Mouse (Mus musculus): ENCODE results near the gene Ctbs.

Gene Ctbs

GRCm38 (mm10) chr3:146433681-146434350 lies 15.8 kb upstream of the Ctbs start:
- DNase-seq (ENCODE audit: low spot score), result no peak

DNA sequence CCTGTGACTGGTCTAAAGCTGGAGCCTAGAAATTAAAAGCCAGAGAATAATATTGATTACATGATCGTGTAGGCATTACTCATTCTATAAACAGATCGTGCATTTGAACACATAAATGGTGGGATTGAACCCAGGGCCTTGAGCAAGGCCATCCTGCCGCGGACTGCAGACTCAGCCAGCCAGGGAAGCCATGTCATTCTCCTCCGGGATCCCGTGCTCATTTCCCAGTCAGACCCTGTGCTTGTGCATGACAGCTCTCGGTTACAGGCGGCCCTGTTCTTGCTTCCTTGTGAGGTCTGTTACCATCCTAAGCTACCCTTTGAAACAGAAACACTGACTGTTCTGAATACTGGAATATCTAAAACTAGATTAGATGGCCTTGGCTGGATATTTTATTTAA lies 14.9 kb upstream of the Ctbs start:
- no peak for DNase-seq (ENCODE audit: low spot score)

DNA sequence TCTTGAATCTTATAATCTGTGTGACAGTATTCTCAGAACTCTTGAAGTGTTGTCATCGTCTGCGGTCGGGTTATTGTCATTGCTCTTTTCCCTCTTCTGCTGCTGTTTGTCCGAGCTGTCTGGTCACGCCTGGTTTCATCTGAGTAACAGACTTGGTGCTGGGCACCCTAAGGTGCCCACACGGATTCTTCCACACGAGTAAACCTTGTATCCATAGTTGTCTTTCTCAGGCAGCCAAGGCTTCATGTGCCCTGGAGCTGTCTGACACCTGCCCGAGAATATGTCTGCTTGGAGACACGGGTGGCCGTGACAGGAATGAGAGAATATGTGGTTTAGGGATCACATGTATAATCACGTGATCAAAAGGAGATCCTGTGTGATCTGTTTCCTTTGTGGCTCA lies 14.1 kb upstream of the Ctbs start:
- DNase-seq (ENCODE audit: low spot score), result no peak

DNA sequence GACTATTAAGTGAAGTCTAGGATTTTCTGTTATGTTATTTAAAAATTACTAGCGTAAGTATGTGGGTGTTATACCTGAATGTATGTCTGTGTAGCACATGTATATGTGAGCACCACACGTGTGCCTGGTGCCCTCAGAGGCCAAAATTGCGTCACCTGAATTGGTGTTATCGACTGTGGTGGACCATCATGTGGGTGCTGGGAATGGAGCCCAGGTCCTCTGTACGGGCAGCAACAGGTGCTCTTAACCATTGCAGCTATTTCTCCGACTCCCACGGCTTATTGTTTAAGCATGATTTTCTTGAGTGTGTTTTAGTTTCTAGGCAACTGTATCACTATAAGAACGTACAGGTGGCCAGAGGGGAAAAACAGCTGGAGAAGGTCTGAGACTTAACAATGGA lies 13.5 kb upstream of the Ctbs start:
- DNase-seq (ENCODE audit: low spot score), result no peak

DNA sequence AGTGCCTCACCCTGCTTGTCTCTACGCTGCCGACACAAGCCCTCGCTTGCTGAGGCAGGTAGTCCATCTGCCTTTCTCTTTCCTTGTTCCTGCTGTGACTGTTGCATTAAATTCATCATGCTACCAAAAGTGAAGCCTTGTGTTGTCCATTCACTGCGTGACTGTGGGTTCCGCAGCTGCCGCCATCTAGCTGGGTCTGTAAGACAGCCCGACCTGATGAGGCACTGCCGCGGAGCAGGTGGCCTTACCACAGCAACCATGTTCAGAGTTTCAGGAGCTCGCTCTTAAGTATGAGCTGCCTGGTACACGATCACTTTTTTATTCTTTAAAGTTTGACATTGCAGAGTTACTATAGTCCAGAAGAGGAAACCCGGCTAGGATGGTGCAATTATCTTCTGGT lies 9.6 kb upstream of the Ctbs start:
- DNase-seq (ENCODE audit: low spot score), result no peak

- no peak for DNase-seq (ENCODE audit: low spot score)
Observed at GRCm38 (mm10) chr3:146440422-146440821, 9.2 kb upstream of the Ctbs start.

GRCm38 (mm10) chr3:146442484-146442883 lies 7.1 kb upstream of the Ctbs start:
- DNase-seq (ENCODE audit: low spot score), result no peak

DNA sequence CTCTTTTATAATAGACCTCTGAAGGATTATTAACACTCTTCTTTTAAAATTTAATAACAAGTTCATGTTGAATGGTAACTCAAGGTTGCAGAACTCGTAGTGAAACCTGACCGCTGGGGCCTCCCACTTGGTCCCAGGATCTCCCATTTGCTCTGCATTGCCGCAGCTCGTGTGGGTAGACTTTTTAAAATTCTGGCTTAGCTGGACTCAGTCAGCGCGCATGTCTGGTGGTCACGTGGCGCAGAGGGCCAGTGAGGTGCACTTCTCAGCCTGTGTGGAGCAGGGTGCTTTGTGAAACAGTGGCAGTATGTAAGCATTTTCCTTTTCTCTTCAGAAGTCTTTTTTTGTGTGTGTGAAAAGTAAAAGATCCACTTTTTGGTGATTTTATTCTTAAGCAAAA lies 6.7 kb upstream of the Ctbs start:
- no peak for DNase-seq (ENCODE audit: low spot score)

DNA sequence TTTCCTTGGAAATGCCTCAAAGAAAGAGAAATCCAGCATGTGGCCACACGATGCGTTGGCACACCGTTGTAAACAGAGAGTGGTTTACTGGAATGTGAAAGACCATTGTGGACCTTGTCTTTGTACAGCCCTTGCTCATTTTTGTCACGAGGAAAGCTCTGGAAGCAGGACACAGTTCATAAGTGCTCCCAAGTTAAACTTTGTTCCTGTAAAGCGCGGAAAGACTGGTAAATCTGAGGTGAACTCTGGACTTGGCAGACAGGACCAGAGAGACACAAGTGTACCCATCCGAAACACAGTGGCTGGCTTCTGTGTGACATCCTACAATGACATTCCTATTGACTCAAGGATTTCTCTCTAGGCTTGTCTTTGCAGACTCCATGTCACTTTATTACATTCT lies 6.2 kb upstream of the Ctbs start:
- DNase-seq (ENCODE audit: low spot score), result no peak

- no peak for DNase-seq (ENCODE audit: low spot score)
Observed at GRCm38 (mm10) chr3:146444880-146445279, 4.7 kb upstream of the Ctbs start.

DNA sequence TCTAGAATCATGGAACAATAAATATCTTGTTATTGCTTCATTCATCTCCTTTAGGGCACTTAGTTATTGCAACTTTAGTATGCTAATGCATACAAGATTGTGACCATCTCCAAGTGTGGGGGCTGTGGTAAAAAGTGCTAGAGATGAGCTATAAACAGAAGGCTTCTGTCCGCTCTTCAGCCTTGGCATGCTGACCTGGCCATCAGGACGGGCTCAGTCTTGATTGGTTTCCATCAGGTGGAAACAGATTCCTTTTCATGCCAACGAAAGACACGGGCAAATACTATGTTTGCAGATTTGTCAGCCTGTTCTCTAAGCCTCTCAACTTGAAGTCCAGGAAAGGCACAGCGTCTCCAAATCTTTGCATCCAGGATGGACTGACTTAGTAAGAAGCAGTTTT lies 2.4 kb upstream of the Ctbs start:
- DNase-seq (ENCODE audit: low spot score), result no peak

- no peak for DNase-seq (ENCODE audit: low spot score)
Observed at GRCm38 (mm10) chr3:146447598-146447997, 2.0 kb upstream of the Ctbs start.

GRCm38 (mm10) chr3:146448372-146448771 lies 1.2 kb upstream of the Ctbs start:
- no peak for DNase-seq (ENCODE audit: low spot score)

- no peak for DNase-seq (ENCODE audit: low spot score)
Observed at GRCm38 (mm10) chr3:146448969-146449368, 626 bp upstream of the Ctbs start.

GRCm38 (mm10) chr3:146450371-146450841 lies 811 bp downstream of the Ctbs start:
- DNase-seq (ENCODE audit: low spot score), result peak; percentile 88

GRCm38 (mm10) chr3:146451375-146451774 lies 1.8 kb downstream of the Ctbs start:
- no peak for DNase-seq (ENCODE audit: low spot score)

DNA sequence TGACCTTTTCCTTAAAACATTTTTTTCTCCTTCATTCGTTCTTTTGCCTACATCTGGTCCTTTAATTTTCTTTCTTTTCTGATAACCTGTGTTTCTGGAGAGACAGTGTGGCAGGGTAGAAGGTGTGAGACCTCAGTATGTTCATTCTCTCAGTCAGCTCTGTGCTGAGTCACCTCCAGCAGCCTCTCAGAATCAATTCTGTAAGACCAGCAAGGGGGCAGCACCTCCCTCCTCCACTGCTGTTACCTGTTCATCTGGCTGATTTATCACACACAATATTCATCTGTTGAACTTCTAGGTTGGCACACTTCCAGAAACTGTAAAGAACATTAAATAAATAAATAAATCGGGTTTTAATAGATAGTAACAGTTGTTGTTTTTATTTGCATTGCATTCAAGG lies 13.3 kb downstream of the Ctbs start:
- DNase-seq (ENCODE audit: low spot score), result no peak

DNA sequence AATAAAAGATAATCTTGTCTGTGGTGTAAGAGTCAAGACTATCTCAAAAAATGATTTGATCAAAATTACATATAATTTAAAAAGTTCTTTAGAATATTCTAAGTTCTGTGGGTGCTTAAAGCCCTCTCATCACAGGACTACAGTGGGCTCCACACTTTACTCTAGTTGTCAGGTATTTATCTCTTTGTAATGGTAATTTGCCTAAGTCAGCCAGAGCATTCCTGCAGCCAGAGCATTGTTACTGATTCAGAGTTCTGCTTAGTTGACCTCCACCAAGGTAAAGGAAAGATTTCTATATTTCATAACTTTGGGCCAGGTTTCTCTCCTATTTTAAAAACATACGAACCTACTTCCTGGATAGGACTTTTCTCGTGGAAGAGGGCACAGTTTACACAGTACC lies 19.6 kb downstream of the Ctbs start:
- DNase-seq (ENCODE audit: low spot score), result no peak

DNA sequence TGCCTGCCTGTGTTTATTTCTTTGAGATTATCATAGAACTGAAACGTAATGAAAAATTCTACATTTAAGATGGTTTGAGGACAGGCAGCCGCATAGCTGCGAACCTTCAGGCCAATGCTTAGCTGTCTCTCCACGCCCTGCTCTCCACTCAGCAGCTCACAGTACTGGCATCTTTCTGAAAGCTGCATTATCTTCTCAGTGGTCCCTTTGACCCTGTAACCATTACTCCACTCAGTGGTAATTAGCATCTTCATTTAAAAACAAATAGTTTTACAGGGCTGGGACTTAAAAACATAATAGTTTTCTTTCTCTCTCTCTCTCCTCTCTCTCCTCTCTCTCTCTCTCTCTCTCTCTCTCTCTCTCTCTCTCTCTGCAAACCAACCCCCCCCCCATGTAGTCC lies 23.1 kb downstream of the Ctbs start:
- no peak for DNase-seq (ENCODE audit: low spot score)

- DNase-seq (ENCODE audit: low spot score), result no peak
Observed at GRCm38 (mm10) chr3:146473741-146474140, 24.1 kb downstream of the Ctbs start.

DNA sequence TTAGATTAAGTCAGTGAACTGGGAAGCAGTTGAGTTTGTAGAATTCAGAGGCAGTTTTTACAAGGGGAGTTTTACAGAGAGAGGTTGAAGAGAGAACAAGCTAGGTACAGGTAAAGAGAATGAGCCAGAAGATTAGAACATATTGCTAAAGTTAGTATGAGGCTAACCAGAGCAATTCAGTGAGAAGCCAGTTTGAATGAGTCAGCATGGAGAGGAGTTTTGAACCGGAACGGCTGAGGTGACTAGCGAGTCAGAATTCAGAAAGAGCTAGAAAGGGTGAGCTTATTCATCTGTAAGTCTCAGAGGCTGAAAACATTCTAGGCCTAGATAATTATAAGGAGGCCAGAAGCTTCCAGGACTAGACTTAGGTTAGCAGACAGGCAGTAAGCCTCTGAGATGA lies 24.8 kb downstream of the Ctbs start:
- no peak for DNase-seq (ENCODE audit: low spot score)

GRCm38 (mm10) chr3:146482044-146482443 lies 32.4 kb downstream of the Ctbs start:
- no peak for DNase-seq (ENCODE audit: low spot score)

DNA sequence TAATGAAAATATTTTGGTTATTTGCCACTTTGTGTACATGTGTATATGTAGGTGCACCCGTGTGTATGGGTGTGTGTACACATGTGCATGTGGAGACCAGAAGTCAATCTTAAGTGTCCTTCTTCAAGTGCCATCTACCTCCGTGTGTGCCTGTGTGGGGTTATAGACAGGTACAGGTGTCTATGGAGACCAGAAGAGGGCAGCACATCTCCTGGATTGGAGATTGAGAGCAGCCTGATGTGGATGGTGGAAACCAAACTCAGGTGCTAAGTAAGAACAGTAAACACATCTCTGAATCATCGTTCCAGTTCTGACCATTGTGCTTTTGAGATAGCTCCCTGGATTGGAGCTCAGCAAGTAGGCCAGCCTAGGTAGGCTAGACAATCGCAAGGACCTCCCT lies 36.9 kb downstream of the Ctbs start:
- DNase-seq (ENCODE audit: low spot score), result no peak

DNA sequence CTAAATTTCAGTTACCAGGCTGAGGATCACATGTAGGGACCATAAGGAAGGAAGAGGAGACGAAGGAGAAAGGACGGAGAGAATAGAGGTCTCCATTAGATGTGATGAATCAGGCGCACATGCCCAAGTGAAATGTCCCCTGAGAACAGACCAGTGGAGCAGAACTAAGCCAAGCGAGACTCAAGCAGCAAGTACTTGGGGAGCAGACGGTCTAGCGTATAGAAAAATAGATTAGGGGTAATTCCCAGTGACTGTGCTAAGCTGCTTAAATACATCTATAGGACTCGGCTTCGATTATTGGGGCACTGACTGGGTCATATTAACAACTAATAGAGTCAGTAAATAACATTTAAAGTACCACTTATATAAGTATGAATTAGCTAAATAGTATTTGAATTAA lies 45.3 kb downstream of the Ctbs start:
- DNase-seq (ENCODE audit: low spot score), result no peak

DNA sequence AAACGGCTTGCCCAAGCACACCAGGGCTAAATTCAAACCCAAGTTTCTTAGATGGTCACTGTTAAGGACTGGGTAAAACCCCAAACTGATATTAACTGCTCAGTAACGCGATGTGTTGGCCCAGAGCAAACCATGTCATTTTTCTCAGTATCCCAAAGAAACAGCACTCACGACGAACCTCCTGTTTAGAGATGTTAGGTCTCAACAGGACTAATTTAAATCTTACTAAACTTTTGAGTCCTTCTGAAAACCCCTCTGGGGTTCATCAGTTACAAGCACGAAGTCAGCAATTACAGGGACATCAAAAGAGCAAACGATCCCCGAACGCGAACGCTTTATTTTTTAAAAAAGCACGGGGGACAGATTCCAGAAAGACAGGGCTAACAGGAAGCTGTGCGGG lies 49.4 kb downstream of the Ctbs start:
- no peak for DNase-seq (ENCODE audit: low spot score)

Data from ovary, adult 18-20 months (tissue).